Mouse (Mus musculus): Measurements from ENCODE around the gene Foxj3. TPM values are rescaled to one million over a fixed set of nuclear protein-coding genes. Genes with fewer than 3 reads are reported as not detected.

Foxj3 gene
- polyA plus RNA-seq, 1 experiment = 27.2 TPM

- 89% methylated on average over 4 of the region's 4 CpGs for WGBS
- Histone ChIP-seq H3K4me1 (replicated peaks; ENCODE audit: control insufficient read depth, insufficient read depth, low read length) (peaks cover 49% of the 10 kb centered on the region), H3K36me3 (ENCODE audit: control insufficient read depth, insufficient read depth, low read length) (no peaks in the 10 kb centered on the region), H3K4me3 (ENCODE audit: control insufficient read depth, insufficient read depth, low read length) (no peak overlapping the region), H3K27me3 (ENCODE audit: control insufficient read depth, insufficient read depth, low read length) (no peaks in the 10 kb centered on the region), H3K27ac (ENCODE audit: control insufficient read depth, insufficient read depth, low read length) (peak overlapping the region; percentile 96)
- TF ChIP-seq POLR2A (IDR thresholded peaks at IDR 0.05; ENCODE audit: control insufficient read depth, extremely low read depth, insufficient read depth, low read length, poor library complexity) = no peak
- TF ChIP-seq CTCF (IDR thresholded peaks at IDR 0.05; ENCODE audit: borderline replicate concordance, control insufficient read depth, extremely low read depth, insufficient read depth, low read length, poor library complexity) = no peak
- no peak for DNase-seq
Observed at GRCm38 (mm10) chr4:119668596-119668995, 131.8 kb downstream of the Foxj3 start.

GRCm38 (mm10) chr4:119669356-119670209 lies 132.8 kb downstream of the Foxj3 start:
- Histone ChIP-seq H3K4me1 (replicated peaks; ENCODE audit: control insufficient read depth, insufficient read depth, low read length) (peaks cover 52% of the 10 kb centered on the region), H3K36me3 (ENCODE audit: control insufficient read depth, insufficient read depth, low read length) (no peaks in the 10 kb centered on the region), H3K4me3 (ENCODE audit: control insufficient read depth, insufficient read depth, low read length) (no peak overlapping the region), H3K27me3 (ENCODE audit: control insufficient read depth, insufficient read depth, low read length) (no peaks in the 10 kb centered on the region), H3K27ac (ENCODE audit: control insufficient read depth, insufficient read depth, low read length) (peak overlapping the region; percentile 96)
- 17% methylated on average over 10 of the region's 10 CpGs for WGBS
- TF ChIP-seq POLR2A (IDR thresholded peaks at IDR 0.05; ENCODE audit: control insufficient read depth, extremely low read depth, insufficient read depth, low read length, poor library complexity) (no peak), CTCF (IDR thresholded peaks at IDR 0.05; ENCODE audit: borderline replicate concordance, control insufficient read depth, extremely low read depth, insufficient read depth, low read length, poor library complexity) (no peak)
- DNase-seq = peak; percentile 79

GRCm38 (mm10) chr4:119670210-119670555 lies 133.4 kb downstream of the Foxj3 start:
- Histone ChIP-seq H3K4me1 (replicated peaks; ENCODE audit: control insufficient read depth, insufficient read depth, low read length) (peaks cover 52% of the 10 kb centered on the region), H3K27me3 (ENCODE audit: control insufficient read depth, insufficient read depth, low read length) (no peaks in the 10 kb centered on the region)
- 66% methylated on average over 7 of the region's 7 CpGs for WGBS

GRCm38 (mm10) chr4:119670736-119671135 lies 133.9 kb downstream of the Foxj3 start:
- Histone ChIP-seq H3K27ac (ENCODE audit: control insufficient read depth, insufficient read depth, low read length) (no peak overlapping the region; the same call in 1 of the 2 replicates), H3K27me3 (ENCODE audit: control insufficient read depth, insufficient read depth, low read length) (no peaks in the 10 kb centered on the region), H3K4me3 (ENCODE audit: control insufficient read depth, insufficient read depth, low read length) (no peak overlapping the region), H3K36me3 (ENCODE audit: control insufficient read depth, insufficient read depth, low read length) (no peaks in the 10 kb centered on the region), H3K4me1 (replicated peaks; ENCODE audit: control insufficient read depth, insufficient read depth, low read length) (peaks cover 52% of the 10 kb centered on the region)
- no peak for TF ChIP-seq CTCF (IDR thresholded peaks at IDR 0.05; ENCODE audit: borderline replicate concordance, control insufficient read depth, extremely low read depth, insufficient read depth, low read length, poor library complexity)
- no peak for TF ChIP-seq POLR2A (IDR thresholded peaks at IDR 0.05; ENCODE audit: control insufficient read depth, extremely low read depth, insufficient read depth, low read length, poor library complexity)
- 87% methylated on average over 6 of the region's 6 CpGs for WGBS
- DNase-seq = no peak

More at GRCm38 (mm10) chr4:119670210-119670555, 133.4 kb downstream of the Foxj3 start:
- Histone ChIP-seq H3K36me3 (ENCODE audit: control insufficient read depth, insufficient read depth, low read length) (no peaks in the 10 kb centered on the region), H3K27ac (ENCODE audit: control insufficient read depth, insufficient read depth, low read length) (peak overlapping the region; percentile 96), H3K4me3 (ENCODE audit: control insufficient read depth, insufficient read depth, low read length) (no peak overlapping the region)
- TF ChIP-seq POLR2A (IDR thresholded peaks at IDR 0.05; ENCODE audit: control insufficient read depth, extremely low read depth, insufficient read depth, low read length, poor library complexity) (no peak), CTCF (IDR thresholded peaks at IDR 0.05; ENCODE audit: borderline replicate concordance, control insufficient read depth, extremely low read depth, insufficient read depth, low read length, poor library complexity) (no peak)
- DNase-seq = no peak

GRCm38 (mm10) chr4:119671164-119671563 lies 134.4 kb downstream of the Foxj3 start:
- TF ChIP-seq CTCF (IDR thresholded peaks at IDR 0.05; ENCODE audit: borderline replicate concordance, control insufficient read depth, extremely low read depth, insufficient read depth, low read length, poor library complexity) (no peak), POLR2A (IDR thresholded peaks at IDR 0.05; ENCODE audit: control insufficient read depth, extremely low read depth, insufficient read depth, low read length, poor library complexity) (no peak)
- Histone ChIP-seq H3K27ac (ENCODE audit: control insufficient read depth, insufficient read depth, low read length) (no peak overlapping the region; the same call in 1 of the 2 replicates), H3K36me3 (ENCODE audit: control insufficient read depth, insufficient read depth, low read length) (no peaks in the 10 kb centered on the region), H3K27me3 (ENCODE audit: control insufficient read depth, insufficient read depth, low read length) (no peaks in the 10 kb centered on the region), H3K4me3 (ENCODE audit: control insufficient read depth, insufficient read depth, low read length) (no peak overlapping the region), H3K4me1 (replicated peaks; ENCODE audit: control insufficient read depth, insufficient read depth, low read length) (peaks cover 52% of the 10 kb centered on the region)
- DNase-seq = no peak
- 97% methylated on average over 9 of the region's 9 CpGs for WGBS

GRCm38 (mm10) chr4:119672685-119673084 lies 135.9 kb downstream of the Foxj3 start:
- TF ChIP-seq CTCF (IDR thresholded peaks at IDR 0.05; ENCODE audit: borderline replicate concordance, control insufficient read depth, extremely low read depth, insufficient read depth, low read length, poor library complexity) (peak; percentile 52; the same call in 1 of the 2 replicates), POLR2A (IDR thresholded peaks at IDR 0.05; ENCODE audit: control insufficient read depth, extremely low read depth, insufficient read depth, low read length, poor library complexity) (no peak)
- no peaks in the 10 kb centered on the region for H3K36me3 ChIP-seq (ENCODE audit: control insufficient read depth, insufficient read depth, low read length)
- peak overlapping the region; percentile 28; the same call in 1 of the 2 replicates for H3K27ac ChIP-seq (ENCODE audit: control insufficient read depth, insufficient read depth, low read length)
- peak; percentile 82 for DNase-seq
- H3K4me1 ChIP-seq (replicated peaks; ENCODE audit: control insufficient read depth, insufficient read depth, low read length) = peaks cover 50% of the 10 kb centered on the region
- 14% methylated on average over 5 of the region's 5 CpGs for WGBS
- no peak overlapping the region for H3K4me3 ChIP-seq (ENCODE audit: control insufficient read depth, insufficient read depth, low read length)
- H3K27me3 ChIP-seq (ENCODE audit: control insufficient read depth, insufficient read depth, low read length) = no peaks in the 10 kb centered on the region

Other genes with a start within 250 kb of the Foxj3 start
- 156 and 199 TPM in 2 replicates for gene Ybx1, start 242.4 kb upstream of the Foxj3 start, polyA plus RNA-seq (2012; rRNA removed)
- 21.2 and 26.6 TPM in 2 replicates for gene Ppih, start 216.5 kb upstream of the Foxj3 start, polyA plus RNA-seq (2012; rRNA removed)
- gene Ccdc30, start 121.5 kb upstream of the Foxj3 start, polyA plus RNA-seq (2012; rRNA removed) = 3.4 and 3.7 TPM in 2 replicates
- gene Ppcs, start 114.6 kb upstream of the Foxj3 start, polyA plus RNA-seq (2012; rRNA removed) = 20.1 and 21.8 TPM in 2 replicates
- 0.35 and 0.55 TPM in 2 replicates for gene Zmynd12, start 114.2 kb upstream of the Foxj3 start, polyA plus RNA-seq (2012; rRNA removed)
- 1.8 and 2.2 TPM in 2 replicates for gene Rimkla, start 44.4 kb upstream of the Foxj3 start, polyA plus RNA-seq (2012; rRNA removed)
- 4.4 and 7.1 TPM in 2 replicates for gene Frg2f1, start 2.5 kb downstream of the Foxj3 start, polyA plus RNA-seq (2012; rRNA removed)
- gene Guca2a, start 100.7 kb downstream of the Foxj3 start, polyA plus RNA-seq (2012; rRNA removed) = 0.54 and 0.75 TPM in 2 replicates
- 1.7 and 2.7 TPM in 2 replicates for gene Guca2b, start 122.0 kb downstream of the Foxj3 start, polyA plus RNA-seq (2012; rRNA removed)
- 40.0 and 65.7 TPM in 2 replicates for gene Hivep3, start 196.8 kb downstream of the Foxj3 start, polyA plus RNA-seq (2012; rRNA removed)

Measured in thymus, adult 2 months (tissue).